Mouse (Mus musculus) heart, embryonic 13.5 days (tissue): ENCODE measurements around the gene Plpp3. TPM values are rescaled to one million over a fixed set of nuclear protein-coding genes. Genes with fewer than 3 reads are reported as not detected.

Source experiments
- ATAC-seq: fragments of 200-750 bp; cut with Nextera tagmentation; 2 replicates; pipeline ENCODE4 v1.8.0; 2017; ENCODE audit warnings: moderate TSS enrichment; ENCODE audit not compliant: insufficient number of reproducible peaks, low FRiP score, low TSS enrichment; ENCODE audit errors: extremely low read depth
- H3K27ac ChIP-seq: fragments of 300-500 bp; sonication (generic); replicated peaks from 2 replicates; pipeline ENCODE4 v1.5.1; 2015; ENCODE audit warnings: moderate library complexity, mild to moderate bottlenecking, inconsistent platforms
- H3K27me3 ChIP-seq: fragments of 300-500 bp; sonication (generic); replicated peaks from 2 replicates; pipeline ENCODE4 v1.6.1; 2015; ENCODE audit warnings: mild to moderate bottlenecking, inconsistent platforms
- H3K36me3 ChIP-seq: fragments of 300-500 bp; sonication (generic); 2 replicates; pipeline ENCODE4 v1.6.1; 2015; ENCODE audit warnings: mild to moderate bottlenecking, inconsistent platforms
- H3K4me1 ChIP-seq: fragments of 300-500 bp; sonication (generic); 2 replicates; pipeline ENCODE4 v1.6.1; 2015; ENCODE audit warnings: inconsistent platforms
- H3K4me2 ChIP-seq: fragments of 300-500 bp; sonication (generic); 2 replicates; pipeline ENCODE4 v1.6.1; 2015; ENCODE audit warnings: inconsistent platforms, mild to moderate bottlenecking, moderate library complexity
- H3K4me3 ChIP-seq: fragments of 300-500 bp; sonication (generic); 2 replicates; pipeline ENCODE4 v1.5.1; 2015; ENCODE audit warnings: moderate library complexity, mild to moderate bottlenecking, inconsistent platforms
- H3K9ac ChIP-seq: fragments of 300-500 bp; sonication (generic); 2 replicates; pipeline ENCODE4 v1.6.1; 2015; ENCODE audit warnings: inconsistent platforms, mild to moderate bottlenecking, moderate library complexity
- H3K9me3 ChIP-seq: fragments of 300-500 bp; sonication (generic); 2 replicates; pipeline ENCODE4 v1.6.1; 2016; ENCODE audit warnings: inconsistent platforms
- WGBS: fragments of 180-500 bp; shearing (Covaris S2); methylation state at CpG from one replicate; pipeline ENCODE4 v1.1.7; 2015; ENCODE audit warnings: mixed read lengths; 5-methylcytosine and 5-hydroxymethylcytosine counted together
- polyA plus RNA-seq: library from polyadenylated mRNA; unstranded; fragments of >200 nt; fragmentation: Nextera tagmentation; extraction: Ambion mirVana; gene quantifications from 2 replicates; pipeline ENCODE4 v1.2.1, GENCODE M21; 2015

Plpp3 gene
- polyA plus RNA-seq, 1 experiment from 2014 or later: 31.2 TPM

DNA sequence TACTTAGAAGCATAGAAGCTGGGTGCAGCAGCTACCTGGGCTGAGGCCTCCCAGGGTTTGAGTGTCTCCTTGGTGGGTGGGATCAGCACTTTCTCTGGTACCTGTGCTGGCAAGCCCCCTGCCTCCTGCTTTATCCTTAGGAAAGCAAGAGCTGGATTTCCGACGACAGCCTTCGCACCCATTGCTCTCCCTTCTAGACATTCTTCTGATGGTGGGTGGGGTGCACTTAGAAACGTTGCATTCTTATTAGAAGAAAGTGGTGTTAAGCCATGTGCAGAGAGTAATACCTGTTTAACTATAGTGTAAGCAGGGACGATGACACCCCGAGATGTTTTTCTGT lies 2.4 kb downstream of the Plpp3 start:
- 24% methylated on average over 6 of the region's 6 CpGs for WGBS
- H3K4me1 ChIP-seq: peaks cover 17% of the 10 kb centered on the region
- no peaks in the 10 kb centered on the region for H3K9me3 ChIP-seq
- H3K27ac ChIP-seq: no peak overlapping the region
- H3K4me2 ChIP-seq: peak overlapping the region; percentile 84
- ATAC-seq: no peak
- H3K4me3 ChIP-seq: peak overlapping the region; percentile 91
- peaks cover 19% of the 10 kb centered on the region for H3K36me3 ChIP-seq
- peak overlapping the region; percentile 88 for H3K9ac ChIP-seq
- peaks cover 7% of the 10 kb centered on the region for H3K27me3 ChIP-seq

DNA sequence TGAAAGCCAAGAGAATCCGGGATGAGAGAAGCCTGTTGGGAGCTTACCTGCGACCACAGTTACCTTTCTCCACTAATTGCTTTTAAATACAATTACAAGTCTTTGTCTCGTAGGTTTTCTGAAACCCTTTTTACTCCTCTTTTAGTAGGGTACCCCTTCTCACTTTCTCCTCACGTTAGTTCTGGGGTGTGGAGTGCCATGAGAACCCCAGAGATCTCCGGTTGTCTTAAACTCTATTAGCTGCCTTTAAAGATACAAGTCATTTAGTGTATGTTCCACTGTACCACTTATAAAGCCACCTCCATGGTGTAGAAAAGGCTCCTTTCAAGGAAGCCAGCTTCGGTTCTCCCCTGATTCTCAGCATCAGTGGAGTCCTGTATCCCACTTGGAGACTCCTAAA lies 3.3 kb downstream of the Plpp3 start:
- no peak for ATAC-seq
- H3K9me3 ChIP-seq: no peaks in the 10 kb centered on the region
- WGBS: 83% methylated on average over 6 of the region's 6 CpGs
- H3K4me3 ChIP-seq: peak overlapping the region; percentile 91; the same call in 1 of the 2 replicates
- H3K27me3 ChIP-seq: no peaks in the 10 kb centered on the region; the same call in 1 of the 2 replicates
- no peak overlapping the region for H3K9ac ChIP-seq
- no peak overlapping the region for H3K27ac ChIP-seq
- H3K36me3 ChIP-seq: peaks cover 22% of the 10 kb centered on the region
- peak overlapping the region; percentile 84 for H3K4me2 ChIP-seq
- peaks cover 17% of the 10 kb centered on the region for H3K4me1 ChIP-seq

DNA sequence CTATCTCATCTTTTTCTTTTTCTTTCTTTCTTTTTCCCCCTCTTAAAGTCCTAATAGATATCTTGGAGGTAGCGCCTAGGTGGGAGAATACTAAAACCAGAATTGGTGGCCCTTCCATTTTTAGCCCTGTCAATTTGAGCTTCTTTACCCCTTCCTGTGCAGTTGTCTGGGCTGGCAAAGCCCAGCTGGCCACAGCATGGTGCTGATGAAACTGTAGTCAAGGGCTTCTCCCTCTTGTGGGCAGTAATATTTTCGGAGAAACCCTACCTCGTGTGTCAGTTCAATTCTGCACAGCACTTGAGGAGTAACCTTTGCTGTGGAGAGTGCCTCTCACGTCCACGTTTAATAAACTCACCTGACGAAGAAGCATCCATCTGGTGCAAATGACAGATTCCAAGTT lies 4.9 kb downstream of the Plpp3 start:
- Histone ChIP-seq H3K27me3 (no peaks in the 10 kb centered on the region; the same call in 1 of the 2 replicates), H3K36me3 (peaks cover 22% of the 10 kb centered on the region), H3K4me1 (peaks cover 17% of the 10 kb centered on the region), H3K9ac (no peak overlapping the region), H3K27ac (no peak overlapping the region), H3K9me3 (no peaks in the 10 kb centered on the region), H3K4me3 (no peak overlapping the region), H3K4me2 (no peak overlapping the region)
- 66% methylated on average over 6 of the region's 6 CpGs for WGBS
- no peak for ATAC-seq

DNA sequence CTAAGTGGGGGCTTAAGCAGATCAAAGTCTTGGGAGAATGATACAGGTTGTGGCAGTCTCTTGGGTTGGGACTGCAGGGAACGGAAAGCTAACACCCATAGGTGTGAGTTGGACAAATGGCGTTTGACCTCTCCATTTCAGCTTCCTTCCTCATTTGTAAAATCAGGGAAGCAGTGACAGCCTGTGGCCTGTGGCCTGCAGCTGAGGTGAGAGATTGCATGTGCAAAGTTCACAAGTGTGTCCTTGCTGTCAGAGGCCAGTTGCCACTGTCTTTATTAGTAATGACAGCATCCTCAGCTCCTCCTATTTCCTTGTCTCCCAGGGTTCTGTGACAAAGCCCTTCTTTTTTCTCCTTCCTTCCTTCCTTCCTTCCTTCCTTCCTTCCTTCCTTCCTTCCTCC lies 5.5 kb downstream of the Plpp3 start:
- H3K27ac ChIP-seq: no peak overlapping the region
- H3K27me3 ChIP-seq: no peaks in the 10 kb centered on the region; the same call in 1 of the 2 replicates
- H3K4me2 ChIP-seq: no peak overlapping the region
- H3K4me3 ChIP-seq: no peak overlapping the region
- H3K9ac ChIP-seq: no peak overlapping the region
- WGBS: 54% methylated on average over 2 of the region's 2 CpGs
- no peaks in the 10 kb centered on the region for H3K9me3 ChIP-seq
- peaks cover 22% of the 10 kb centered on the region for H3K36me3 ChIP-seq
- H3K4me1 ChIP-seq: peaks cover 17% of the 10 kb centered on the region
- ATAC-seq: no peak

DNA sequence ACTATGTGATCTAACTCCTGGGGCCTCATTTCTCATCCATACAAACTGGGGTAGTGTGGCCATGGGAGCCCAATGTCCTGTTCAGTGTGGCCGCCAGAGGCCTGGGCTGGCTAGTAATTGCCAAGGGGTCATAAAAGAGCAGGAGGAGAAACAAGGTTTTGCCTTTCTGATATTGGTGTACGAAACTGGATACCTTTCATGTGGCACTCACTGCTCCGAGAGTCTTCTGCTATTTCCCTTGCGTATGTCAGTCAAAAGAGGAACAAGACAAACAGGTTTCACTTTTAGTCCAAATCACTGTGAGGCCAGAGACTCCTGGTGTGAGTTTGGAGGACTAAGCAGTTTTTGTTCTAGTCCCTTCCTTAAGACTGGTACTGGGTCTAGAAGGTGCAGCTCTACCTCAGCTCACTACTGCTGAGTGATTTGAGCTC lies 6.8 kb downstream of the Plpp3 start:
- H3K27me3 ChIP-seq: no peaks in the 10 kb centered on the region; the same call in 1 of the 2 replicates
- peaks cover 22% of the 10 kb centered on the region for H3K36me3 ChIP-seq
- no peak overlapping the region for H3K27ac ChIP-seq
- H3K4me1 ChIP-seq: peaks cover 17% of the 10 kb centered on the region
- ATAC-seq: no peak
- WGBS: 84% methylated on average over 4 of the region's 4 CpGs
- H3K4me3 ChIP-seq: no peak overlapping the region
- H3K4me2 ChIP-seq: no peak overlapping the region
- H3K9ac ChIP-seq: no peak overlapping the region
- no peaks in the 10 kb centered on the region for H3K9me3 ChIP-seq

DNA sequence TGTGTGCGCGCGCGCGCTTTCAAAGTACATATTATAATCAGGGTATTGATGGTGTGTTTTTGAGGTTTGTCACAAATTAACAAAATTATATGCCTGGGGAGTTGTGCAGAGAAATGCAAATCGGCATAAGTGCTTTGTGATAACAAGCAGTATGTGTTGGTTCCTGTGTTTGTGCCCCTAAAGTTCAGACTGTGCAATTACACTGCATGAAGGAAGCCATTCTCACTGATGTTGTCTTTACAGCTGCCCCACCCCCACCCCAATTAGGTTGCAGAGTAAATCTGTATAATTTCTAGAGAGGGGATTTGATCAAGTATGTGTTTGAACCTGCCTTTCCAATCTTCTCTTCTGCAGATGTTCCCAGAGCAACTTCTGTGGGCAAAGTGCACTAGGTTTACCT lies 7.8 kb downstream of the Plpp3 start:
- Histone ChIP-seq H3K4me3 (no peak overlapping the region), H3K4me2 (no peak overlapping the region), H3K27me3 (no peaks in the 10 kb centered on the region; the same call in 1 of the 2 replicates), H3K9ac (no peak overlapping the region), H3K36me3 (peaks cover 22% of the 10 kb centered on the region), H3K4me1 (peaks cover 14% of the 10 kb centered on the region; the same call in 1 of the 2 replicates), H3K9me3 (no peaks in the 10 kb centered on the region), H3K27ac (no peak overlapping the region)
- ATAC-seq: no peak
- 90% methylated on average over 6 of the region's 6 CpGs for WGBS

DNA sequence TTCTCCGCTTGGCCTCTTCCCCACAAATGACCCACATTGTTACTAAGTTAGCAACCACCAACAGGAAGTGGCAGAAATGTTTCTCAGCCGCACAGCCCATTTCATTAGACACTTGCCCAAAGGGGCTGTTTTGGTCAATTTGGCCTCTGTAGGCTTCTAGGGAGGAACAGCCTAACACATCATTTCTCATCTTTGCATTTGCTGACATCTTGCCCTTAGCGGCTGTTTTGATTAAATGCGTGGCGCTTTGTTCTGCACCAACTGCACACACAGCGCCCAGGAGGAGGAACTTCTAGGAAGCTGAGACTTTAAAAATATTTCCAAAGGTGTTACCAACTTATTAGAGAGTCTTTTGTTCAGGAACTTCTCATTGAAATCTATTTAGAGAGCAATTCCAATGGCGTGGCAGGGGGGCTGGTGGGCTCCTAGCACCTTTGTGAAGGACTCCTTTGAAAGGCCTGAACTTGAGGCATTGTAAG lies 12.0 kb downstream of the Plpp3 start:
- peaks cover 20% of the 10 kb centered on the region; the same call in 1 of the 2 replicates for H3K4me1 ChIP-seq
- no peak overlapping the region for H3K4me3 ChIP-seq
- H3K9ac ChIP-seq: no peak overlapping the region
- H3K4me2 ChIP-seq: no peak overlapping the region
- no peaks in the 10 kb centered on the region for H3K9me3 ChIP-seq
- H3K27ac ChIP-seq: no peak overlapping the region
- ATAC-seq: no peak
- 0 out of 2 replicates have a peak, but pooled peaks cover 4% of the 10 kb centered on the region for H3K27me3 ChIP-seq
- H3K36me3 ChIP-seq: peaks cover 10% of the 10 kb centered on the region; the same call in 1 of the 2 replicates
- 68% methylated on average over 7 of the region's 7 CpGs for WGBS

DNA sequence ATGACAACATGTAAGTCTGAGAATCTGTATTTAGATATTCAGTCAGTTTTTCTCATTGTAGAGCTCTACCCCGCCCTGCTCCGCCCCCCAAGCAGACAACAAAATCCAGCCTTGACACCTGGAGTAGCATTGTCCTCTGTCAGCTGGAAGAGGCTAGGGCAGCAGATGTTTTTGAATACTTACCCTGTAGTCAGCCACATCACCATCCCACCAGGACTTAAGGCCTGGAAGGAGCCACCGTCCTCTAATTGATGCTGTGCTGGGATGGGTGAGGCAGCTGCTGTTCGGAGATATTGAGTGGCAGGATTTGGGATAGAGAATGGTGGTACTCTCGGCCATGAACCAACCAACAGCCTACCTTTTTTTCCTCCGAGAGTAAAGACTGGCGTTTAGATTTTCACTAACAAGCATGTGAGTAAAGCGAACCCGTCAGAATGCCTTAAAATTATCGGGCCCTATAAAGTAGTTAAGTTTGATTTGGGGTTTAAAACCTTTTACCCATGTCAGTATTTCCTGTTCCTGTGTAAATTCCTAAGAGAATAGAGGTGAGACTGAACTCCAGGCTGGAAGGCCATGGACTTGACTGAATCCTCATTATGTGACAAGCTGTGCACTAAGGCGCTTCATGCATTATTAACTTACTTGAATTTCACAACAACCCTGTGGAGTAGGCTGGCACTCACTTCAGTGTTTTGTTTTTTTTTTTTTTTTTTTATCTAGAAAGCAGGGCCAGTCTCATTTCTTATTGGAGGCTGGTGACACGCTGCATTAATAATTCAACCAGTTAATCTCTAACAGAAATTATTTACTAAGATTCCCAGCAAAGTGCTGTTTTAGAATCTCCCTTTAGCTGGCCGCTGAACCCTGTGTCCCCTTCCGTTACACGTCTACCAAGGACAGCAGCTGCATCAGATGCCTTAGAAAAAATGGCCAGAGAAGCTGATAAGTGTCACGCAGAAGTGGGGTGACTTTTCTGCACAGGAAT lies 13.0 kb downstream of the Plpp3 start:
- peaks cover 8% of the 10 kb centered on the region; the same call in 1 of the 2 replicates for H3K36me3 ChIP-seq
- H3K9me3 ChIP-seq: no peaks in the 10 kb centered on the region
- H3K4me1 ChIP-seq: peaks cover 20% of the 10 kb centered on the region; the same call in 1 of the 2 replicates
- H3K4me3 ChIP-seq: no peak overlapping the region
- no peak overlapping the region for H3K4me2 ChIP-seq
- 0 out of 2 replicates have a peak, but pooled peaks cover 4% of the 10 kb centered on the region for H3K27me3 ChIP-seq
- no peak overlapping the region for H3K27ac ChIP-seq
- WGBS: 62% methylated on average over 16 of the region's 16 CpGs
- no peak for ATAC-seq
- no peak overlapping the region for H3K9ac ChIP-seq

DNA sequence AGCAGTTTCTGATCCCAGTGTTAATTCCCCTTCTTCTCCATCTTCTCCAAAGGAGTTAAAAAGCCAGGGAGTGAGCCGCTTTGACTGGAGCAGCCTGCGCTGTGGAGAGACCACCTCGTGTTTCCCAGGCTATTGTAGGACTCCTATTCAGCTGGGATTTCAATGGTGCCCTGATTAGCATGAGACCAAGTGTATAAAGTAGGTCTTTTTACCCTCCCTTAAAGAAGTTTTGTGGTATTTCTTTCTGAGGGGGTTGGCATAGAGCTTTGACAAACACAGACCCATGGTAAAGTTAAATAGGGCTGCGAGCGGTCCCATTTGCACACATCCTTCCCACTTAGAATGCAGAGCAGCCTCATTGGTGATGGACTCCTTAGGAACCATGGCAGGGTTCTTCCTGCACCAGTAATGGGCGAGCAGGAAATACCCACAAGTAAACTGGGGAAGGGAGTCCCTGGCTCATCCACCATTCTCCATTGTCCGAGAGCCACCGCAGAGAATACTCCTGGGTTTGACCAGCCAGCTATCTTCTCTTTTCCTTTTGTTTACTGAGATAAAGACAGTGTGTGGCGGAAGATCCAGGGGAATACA lies 13.8 kb downstream of the Plpp3 start:
- Histone ChIP-seq H3K9me3 (no peaks in the 10 kb centered on the region), H3K36me3 (peaks cover 8% of the 10 kb centered on the region; the same call in 1 of the 2 replicates), H3K27me3 (0 out of 2 replicates have a peak, but pooled peaks cover 4% of the 10 kb centered on the region), H3K4me3 (no peak overlapping the region), H3K9ac (no peak overlapping the region), H3K4me2 (no peak overlapping the region), H3K27ac (no peak overlapping the region), H3K4me1 (peaks cover 20% of the 10 kb centered on the region; the same call in 1 of the 2 replicates)
- 59% methylated on average over 9 of the region's 9 CpGs for WGBS
- ATAC-seq: no peak; the same call in 1 of the 2 replicates

DNA sequence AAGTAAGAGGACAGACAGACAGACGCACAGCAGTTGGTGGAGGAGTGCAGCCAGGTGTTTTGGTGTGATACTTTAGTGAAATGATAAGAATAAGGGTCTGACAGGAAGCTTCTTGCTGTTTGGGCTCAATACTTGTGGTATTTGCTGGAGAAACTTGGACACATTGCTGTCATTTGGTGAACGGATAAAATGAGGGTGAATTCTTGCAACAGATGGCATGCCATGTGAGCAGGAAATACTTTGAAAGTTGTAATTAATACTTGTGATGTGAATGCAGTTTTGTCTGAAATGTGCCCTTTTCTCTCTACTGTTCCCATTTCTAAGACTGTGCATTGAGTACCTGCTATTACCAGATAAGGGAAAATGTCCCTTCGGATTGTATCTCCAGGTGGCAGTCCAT lies 14.3 kb downstream of the Plpp3 start:
- Histone ChIP-seq H3K4me1 (peaks cover 20% of the 10 kb centered on the region; the same call in 1 of the 2 replicates), H3K27ac (no peak overlapping the region), H3K27me3 (0 out of 2 replicates have a peak, but pooled peaks cover 4% of the 10 kb centered on the region), H3K9me3 (no peaks in the 10 kb centered on the region), H3K36me3 (peaks cover 8% of the 10 kb centered on the region; the same call in 1 of the 2 replicates), H3K9ac (no peak overlapping the region), H3K4me2 (no peak overlapping the region), H3K4me3 (no peak overlapping the region)
- no peak for ATAC-seq
- 67% methylated on average over 3 of the region's 3 CpGs for WGBS

DNA sequence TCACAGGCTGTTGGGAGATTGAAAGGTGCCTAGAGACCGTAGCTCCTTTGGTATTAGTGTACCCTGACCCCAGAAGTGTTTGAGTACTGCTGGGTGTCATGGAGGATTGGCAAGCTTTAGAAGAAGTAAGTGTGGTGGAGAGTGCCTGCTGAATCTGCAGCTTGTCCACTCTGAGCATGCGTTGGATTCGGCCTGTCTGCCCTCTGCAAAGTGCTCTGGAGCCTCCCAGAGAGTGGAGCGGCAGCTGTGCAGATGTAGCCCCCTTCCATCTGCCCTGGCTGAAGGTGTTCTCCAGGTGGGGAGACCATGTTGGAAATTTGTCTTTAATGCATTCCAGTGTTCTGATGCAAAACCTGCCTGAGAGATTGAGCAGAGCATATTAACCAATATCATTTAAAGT lies 17.6 kb downstream of the Plpp3 start:
- Histone ChIP-seq H3K27ac (no peak overlapping the region), H3K9me3 (no peaks in the 10 kb centered on the region), H3K4me3 (no peak overlapping the region), H3K27me3 (0 out of 2 replicates have a peak, but pooled peaks cover 8% of the 10 kb centered on the region), H3K4me2 (no peak overlapping the region), H3K36me3 (peaks cover 8% of the 10 kb centered on the region; the same call in 1 of the 2 replicates), H3K9ac (no peak overlapping the region), H3K4me1 (peaks cover 17% of the 10 kb centered on the region)
- WGBS: 85% methylated on average over 4 of the region's 4 CpGs
- no peak for ATAC-seq
